Mouse (Mus musculus) B cell, adult 2 months (primary cell): Measurements from ENCODE around the gene Ctu2.

Experiments
- DNase-seq, 2 experiments: peaks; one replicate each; pipeline ENCODE4 v3.0.0; 2022

Gene Ctu2

DNA sequence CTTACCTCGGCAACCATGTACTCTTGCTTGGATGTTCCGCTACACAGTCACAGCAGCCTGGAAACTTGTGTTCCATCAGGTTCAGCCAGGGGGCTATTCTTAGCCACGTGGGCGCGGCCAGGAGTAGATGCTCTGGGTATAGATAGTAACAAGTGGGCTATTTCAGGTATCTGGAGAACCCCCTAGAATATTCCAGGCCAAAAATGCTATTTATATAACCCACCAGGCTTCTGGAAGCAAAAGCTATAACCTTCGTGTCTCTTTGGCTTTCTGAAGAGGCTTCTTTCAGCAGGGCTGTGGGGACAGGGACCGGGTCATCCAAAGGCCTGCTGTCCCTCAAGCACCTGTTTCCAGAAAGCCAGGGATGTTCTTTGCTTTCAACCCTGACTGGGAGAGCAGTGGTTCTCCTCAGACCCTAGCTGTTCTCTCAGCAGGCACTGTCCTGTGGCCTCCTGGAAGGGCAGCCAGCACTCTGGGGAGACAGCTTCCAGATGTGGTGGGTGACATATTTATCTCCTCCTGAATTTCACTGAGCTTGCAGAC is 24.7 kb upstream of the Ctu2 start:
- DNase-seq: no peak

DNA sequence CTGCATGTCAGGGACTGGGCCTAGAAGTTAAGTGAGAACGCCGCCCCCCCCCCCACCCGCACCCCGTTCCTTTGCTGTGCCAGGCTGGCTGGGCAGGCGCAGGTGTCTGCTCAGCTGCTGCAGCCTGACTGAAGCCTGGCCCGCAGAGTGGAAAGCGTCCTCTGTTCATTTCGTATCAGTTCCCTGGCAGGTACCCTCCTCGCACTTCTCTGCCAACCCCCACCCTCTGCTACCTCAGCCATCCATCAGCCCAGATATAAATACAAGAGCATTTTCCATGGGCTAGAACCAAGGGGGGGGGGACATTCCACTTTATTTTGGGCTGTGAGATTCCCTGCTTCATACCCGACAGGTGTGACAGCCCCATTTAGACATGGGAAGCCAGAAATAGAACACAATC is 23.8 kb upstream of the Ctu2 start:
- no peak for DNase-seq

GRCm38 (mm10) chr8:122454409-122454808 is 21.5 kb upstream of the Ctu2 start:
- DNase-seq: no peak

DNA sequence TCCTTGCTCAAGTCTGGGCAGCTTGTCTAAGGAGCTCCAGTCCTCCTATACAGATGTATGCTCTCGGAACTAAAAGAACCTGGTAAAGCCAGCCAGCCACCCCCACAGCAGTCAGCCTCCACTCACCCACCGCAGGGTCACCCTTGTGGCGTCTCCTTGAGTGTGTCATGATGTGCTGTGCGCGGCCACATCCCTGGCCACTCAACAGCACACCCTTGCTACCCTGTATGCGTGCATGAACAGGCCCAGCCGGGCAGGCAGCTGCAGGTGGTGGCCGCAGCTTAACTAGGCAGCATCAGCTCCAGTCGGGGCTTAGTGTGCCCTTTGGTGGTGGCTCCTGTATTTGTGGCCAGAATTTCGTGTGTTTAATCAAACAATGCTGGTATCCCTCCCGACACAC is 18.8 kb upstream of the Ctu2 start:
- no peak for DNase-seq

GRCm38 (mm10) chr8:122459218-122459900 is 16.6 kb upstream of the Ctu2 start:
- DNase-seq: peak; percentile 80 to 81

DNA sequence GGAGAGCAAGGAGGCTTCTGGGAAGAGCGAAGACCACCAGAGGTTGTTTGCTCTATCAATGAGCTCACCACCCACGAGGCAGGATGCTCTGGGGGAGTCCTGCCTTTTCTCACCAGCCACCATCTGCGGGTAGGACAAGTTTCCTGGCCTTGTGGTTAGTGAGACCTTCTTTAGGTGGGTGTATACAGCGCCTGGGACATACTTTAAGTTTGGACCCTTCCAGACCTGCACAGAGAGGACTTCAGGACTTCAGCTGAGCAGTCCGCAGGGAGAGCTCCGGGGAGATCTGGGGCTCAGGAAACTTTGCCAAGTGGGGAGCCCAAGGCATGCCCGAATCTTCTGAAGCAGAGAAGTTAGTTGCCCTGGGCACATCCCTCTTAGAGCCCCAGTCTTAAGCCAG is 16.0 kb upstream of the Ctu2 start:
- peak in 1 of 2 experiments; percentile 46 for DNase-seq

DNA sequence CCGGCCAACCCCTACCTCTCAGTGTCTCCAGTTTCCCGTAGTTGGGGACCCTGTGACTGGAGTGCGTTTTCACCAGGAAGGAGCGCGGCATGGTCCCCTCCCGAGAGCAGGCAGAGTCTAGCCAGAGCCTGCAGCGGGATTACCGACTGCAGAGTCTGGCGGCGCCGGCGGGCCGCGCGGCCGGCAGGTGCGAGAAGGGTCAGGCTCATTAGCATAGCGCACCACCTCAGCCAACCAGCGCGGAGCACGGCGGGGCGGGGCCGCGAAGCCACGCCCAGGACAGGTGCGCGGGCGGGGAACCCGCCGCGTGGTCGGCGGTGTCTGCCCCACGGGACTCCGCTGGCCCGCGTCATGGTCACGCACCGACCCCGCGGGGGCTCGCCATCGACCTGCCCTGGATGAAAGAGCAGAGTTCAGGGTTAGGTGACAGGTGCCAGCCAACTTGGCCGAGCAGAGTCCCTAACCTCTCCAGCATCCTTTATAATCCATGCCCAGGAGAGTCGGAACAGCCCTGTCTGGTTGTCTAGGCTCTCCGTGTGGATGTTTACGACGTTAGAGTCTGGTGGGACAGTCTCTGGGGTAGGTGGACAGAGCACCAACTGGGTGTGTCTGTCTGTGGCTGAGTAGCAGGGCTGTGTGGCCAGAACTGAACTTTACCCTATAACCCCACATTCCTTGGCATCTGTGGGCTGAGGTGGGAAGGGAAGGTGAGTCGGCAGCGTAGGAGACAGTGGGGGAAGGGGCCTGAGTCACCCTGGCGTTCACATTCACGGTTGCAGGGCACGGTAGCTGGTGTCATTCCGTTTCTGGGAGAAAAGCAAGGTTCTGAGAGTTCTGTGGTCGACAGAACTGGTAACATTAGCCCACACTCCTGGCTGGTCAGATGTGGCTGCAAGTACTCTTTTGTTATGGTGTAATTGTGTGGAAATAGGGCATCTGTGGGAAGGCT is 15.1 kb upstream of the Ctu2 start, which contains the start of gene Snai3:
Gene Snai3 (minus strand): TSS at position 210 of the 949 bp plus-strand sequence.
- peak; percentile 88 to 90 for DNase-seq

- DNase-seq: no peak
Observed at GRCm38 (mm10) chr8:122461473-122462148, 14.3 kb upstream of the Ctu2 start.

- no peak for DNase-seq
Observed at GRCm38 (mm10) chr8:122462510-122462909, 13.4 kb upstream of the Ctu2 start.

- DNase-seq: no peak
Observed at GRCm38 (mm10) chr8:122463651-122464640, 12.0 kb upstream of the Ctu2 start.

- DNase-seq: no peak
Observed at GRCm38 (mm10) chr8:122464985-122465384, 11.0 kb upstream of the Ctu2 start.

DNA sequence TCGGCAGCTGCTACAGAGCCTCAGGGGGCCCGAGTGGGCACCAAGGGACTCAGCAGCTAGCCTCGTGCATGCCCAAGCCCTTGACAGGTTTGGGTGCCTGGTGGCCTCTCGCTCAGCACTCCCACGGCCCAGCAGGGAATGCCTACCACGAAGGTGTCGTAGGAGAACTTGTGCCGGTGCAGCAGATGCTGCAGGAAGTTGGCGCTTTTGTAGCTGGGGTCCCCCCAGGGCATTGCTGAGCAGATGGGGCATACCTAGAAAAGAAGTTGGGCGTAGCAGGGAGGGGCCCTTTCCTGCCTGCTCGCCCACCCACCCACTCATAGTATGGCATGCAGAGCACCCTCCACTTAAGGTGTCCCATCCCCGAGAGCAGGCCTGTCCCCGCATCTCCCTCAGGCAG is 8.1 kb upstream of the Ctu2 start:
- no peak for DNase-seq

GRCm38 (mm10) chr8:122469407-122469806 is 6.5 kb upstream of the Ctu2 start:
- DNase-seq: no peak

GRCm38 (mm10) chr8:122469965-122470364 is 6.0 kb upstream of the Ctu2 start:
- no peak for DNase-seq

- DNase-seq: no peak
Observed at GRCm38 (mm10) chr8:122470691-122471090, 5.3 kb upstream of the Ctu2 start.

GRCm38 (mm10) chr8:122473911-122474421 is 2.0 kb upstream of the Ctu2 start:
- peak in 1 of 2 experiments; percentile 25 for DNase-seq

DNA sequence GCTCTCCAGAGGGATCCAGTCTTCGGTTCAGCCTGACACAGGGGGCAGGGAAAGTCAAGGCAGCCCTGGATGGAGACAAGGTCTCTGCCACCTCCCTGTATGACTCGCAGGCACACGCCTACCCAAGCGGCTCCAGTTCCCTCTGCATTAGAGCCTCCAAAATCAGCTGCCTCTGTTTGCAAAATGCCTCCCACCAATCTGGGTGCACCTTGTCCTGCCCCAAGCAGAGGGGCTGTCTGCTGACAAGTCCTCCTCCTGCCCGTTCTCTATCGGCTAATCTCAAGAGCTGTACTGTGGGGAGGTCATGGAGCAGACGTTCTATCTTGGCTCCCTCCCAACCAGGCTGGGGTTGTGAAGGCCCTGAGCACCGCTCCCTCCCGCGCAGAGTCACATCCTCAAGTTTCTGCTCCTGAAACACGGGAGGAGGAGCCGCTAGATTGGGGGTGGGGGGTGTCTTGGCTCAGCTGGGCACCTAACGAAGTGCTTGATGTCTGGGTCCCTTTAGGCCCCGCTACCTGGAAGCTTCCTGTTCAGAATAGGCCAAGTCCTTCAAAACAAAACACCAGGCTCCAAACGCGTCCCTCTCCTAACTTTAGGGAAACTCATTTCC is 887 bp upstream of the Ctu2 start:
- DNase-seq: peak; percentile 28 to 30

- no peak for DNase-seq
Observed at GRCm38 (mm10) chr8:122482448-122482847, 6.5 kb downstream of the Ctu2 start.

DNA sequence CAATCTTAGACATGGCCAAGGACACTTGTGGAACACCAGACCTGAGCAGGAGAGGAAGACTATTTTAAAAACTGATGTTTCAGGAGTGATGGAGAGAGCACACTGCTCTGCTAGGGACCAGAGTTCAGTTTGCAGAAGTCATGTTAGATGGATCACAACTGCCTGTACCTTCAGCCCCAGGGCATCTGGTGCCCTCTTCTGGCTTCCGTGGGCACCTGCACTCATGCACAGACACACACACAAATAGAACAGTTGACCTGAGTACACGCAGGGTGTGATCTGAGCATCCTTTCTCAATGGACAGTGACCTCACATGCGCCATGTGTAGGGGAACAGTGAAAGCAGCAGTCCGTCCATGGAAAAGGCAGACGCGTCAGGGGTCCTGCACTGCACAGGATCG is 7.9 kb downstream of the Ctu2 start:
- DNase-seq: no peak

DNA sequence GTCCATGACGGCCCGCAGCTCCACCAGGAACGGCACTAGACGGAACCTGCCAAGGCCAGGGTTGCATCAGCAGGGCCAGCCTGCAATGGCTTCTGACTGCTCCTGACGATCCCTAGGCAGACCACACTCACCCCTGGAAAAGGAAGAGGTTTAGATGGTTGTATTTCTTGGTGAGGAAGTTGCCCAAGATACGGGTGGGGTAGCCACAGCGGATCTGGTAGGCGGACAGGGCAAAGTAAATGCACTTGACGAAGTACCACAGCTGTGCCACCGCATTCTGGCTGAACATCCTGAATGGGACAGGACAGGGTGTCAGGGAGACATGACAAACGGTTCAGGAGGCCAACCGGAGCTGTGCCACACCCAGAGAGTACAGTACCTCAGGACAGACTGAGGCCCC is 8.9 kb downstream of the Ctu2 start:
- DNase-seq: no peak

- no peak for DNase-seq
Observed at GRCm38 (mm10) chr8:122488387-122488786, 12.4 kb downstream of the Ctu2 start.
